In the genomic region with DNA sequence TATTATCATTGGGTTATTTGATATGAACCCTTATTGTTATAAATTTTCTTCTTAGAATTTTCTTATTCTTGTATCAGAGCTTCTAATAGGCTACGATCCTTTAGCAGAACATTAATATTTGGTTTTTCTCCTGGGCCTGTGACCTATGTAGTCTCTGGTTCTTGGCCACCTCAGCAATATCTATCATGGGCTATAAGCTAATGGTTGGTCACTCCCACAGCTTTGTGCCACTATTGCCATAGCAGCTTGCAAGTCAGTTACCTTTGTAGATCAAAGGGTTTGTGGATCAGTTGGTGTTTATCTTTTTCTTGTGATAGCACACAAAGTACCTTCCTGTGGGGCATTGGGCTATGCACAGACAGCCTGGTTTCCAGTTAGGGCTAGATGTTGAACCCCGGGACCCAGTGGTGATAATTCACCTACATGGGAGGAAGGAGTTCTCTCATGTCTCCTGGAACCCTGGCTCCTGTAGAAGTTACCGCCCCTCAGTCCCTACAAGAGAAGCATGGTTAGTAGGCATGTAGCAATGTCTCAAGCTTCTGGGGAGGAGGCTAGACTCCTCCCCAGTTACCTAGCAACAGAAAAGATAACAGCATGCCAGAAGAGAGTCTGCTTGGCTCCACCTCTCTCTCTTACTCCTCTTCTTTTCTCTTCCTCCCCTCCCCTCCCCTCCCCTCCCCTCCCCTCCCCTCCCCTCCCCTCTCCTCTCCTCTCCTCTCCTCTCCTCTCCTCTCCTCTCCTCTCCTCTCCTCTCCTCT, we compare ENCODE assay signal across 26 mouse cellular contexts.
DNase-seq lines count a peak whose midpoint lies in the region; ATAC-seq and TF ChIP-seq lines count a peak whose summit lies in the region.
"Had no signal": no experiment of that assay in that cellular context is flagged by ENCODE, and none has a peak within 500 bp of the region (broad histone marks: within the 10 kb centered on the region; RNA-seq: fewer than 3 reads in every experiment).

No protein-coding gene starts in this region.

- peak; percentile 61 for DNase-seq in midbrain, embryonic 11.5 days (ENCODE audit: low spot score, missing footprints)
- no peak for DNase-seq in midbrain, embryonic 14.5 days
- DNase-seq in layer of hippocampus, adult 9-10 months (ENCODE audit: low spot score), result no peak
- no peak for DNase-seq in right cerebral cortex, postnatal 25 days
- DNase-seq in cerebellum, adult 2 months, result no peak
- DNase-seq: adrenal gland, postnatal 10 days; adrenal gland, postnatal 36 days; cerebellum, adult 18-20 months; cerebellum, adult 9-11 months; cerebellum, postnatal 25 days; forebrain, postnatal 0 days; gastrocnemius, adult 2 months; gastrocnemius, postnatal 14 days; heart, adult 11 months; heart, postnatal 14 days had no signal

- H3K27me3 ChIP-seq in midbrain, embryonic 11.5 days (ENCODE audit: control insufficient read depth, insufficient read depth, low read length), result no peaks in the 10 kb centered on the region
- H3K27me3 ChIP-seq in midbrain, embryonic 14.5 days (ENCODE audit: control insufficient read depth, insufficient read depth, low read length), result no peaks in the 10 kb centered on the region
- H3K27me3 ChIP-seq in liver, embryonic 12.5 days (replicated peaks), result no peaks in the 10 kb centered on the region
- H3K27me3 ChIP-seq in liver, embryonic 15.5 days, result no peaks in the 10 kb centered on the region
- no peaks in the 10 kb centered on the region for H3K27me3 ChIP-seq in cerebellum, adult 2 months (ENCODE audit: control insufficient read depth, insufficient read depth, low read length)
- H3K27me3 ChIP-seq: embryonic facial prominence, embryonic 12.5 days; embryonic facial prominence, embryonic 15.5 days; heart, embryonic 13.5 days; hindbrain, embryonic 12.5 days; Patski had no signal

- H3K4me1 ChIP-seq in midbrain, embryonic 11.5 days (ENCODE audit: control insufficient read depth, insufficient read depth, low read length), result no peaks in the 10 kb centered on the region
- H3K4me1 ChIP-seq in midbrain, embryonic 14.5 days (ENCODE audit: control insufficient read depth, insufficient read depth, low read length), result no peaks in the 10 kb centered on the region
- H3K4me1 ChIP-seq in liver, embryonic 12.5 days, result peaks cover 12% of the 10 kb centered on the region
- H3K4me1 ChIP-seq in liver, embryonic 15.5 days (replicated peaks), result peaks cover 5% of the 10 kb centered on the region
- H3K4me1 ChIP-seq in cerebellum, adult 2 months (ENCODE audit: control insufficient read depth, insufficient read depth, low read length), result no peaks in the 10 kb centered on the region
- H3K4me1 ChIP-seq: embryonic facial prominence, embryonic 12.5 days; embryonic facial prominence, embryonic 15.5 days; hindbrain, embryonic 12.5 days had no signal

- no peak overlapping the region for H3K27ac ChIP-seq in midbrain, embryonic 11.5 days (ENCODE audit: low read depth, low read length)
- H3K27ac ChIP-seq in midbrain, embryonic 14.5 days (replicated peaks; ENCODE audit: low read depth, low read length), result no peak overlapping the region
- no peak overlapping the region for H3K27ac ChIP-seq in liver, embryonic 12.5 days
- no peak overlapping the region for H3K27ac ChIP-seq in liver, embryonic 15.5 days (replicated peaks)
- H3K27ac ChIP-seq in cerebellum, adult 2 months (ENCODE audit: insufficient read depth, low read length), result no peak overlapping the region
- H3K27ac ChIP-seq: embryonic facial prominence, embryonic 12.5 days; embryonic facial prominence, embryonic 15.5 days; gastrocnemius, adult 2 months; heart, embryonic 13.5 days; hindbrain, embryonic 12.5 days; hindbrain, postnatal 0 days had no signal

- no peaks in the 10 kb centered on the region for H3K36me3 ChIP-seq in midbrain, embryonic 11.5 days (ENCODE audit: control insufficient read depth, insufficient read depth, low read length)
- H3K36me3 ChIP-seq in midbrain, embryonic 14.5 days (ENCODE audit: control insufficient read depth, insufficient read depth, low read length), result no peaks in the 10 kb centered on the region
- no peaks in the 10 kb centered on the region for H3K36me3 ChIP-seq in liver, embryonic 12.5 days
- H3K36me3 ChIP-seq in liver, embryonic 15.5 days (replicated peaks), result no peaks in the 10 kb centered on the region
- H3K36me3 ChIP-seq: embryonic facial prominence, embryonic 12.5 days; hindbrain, embryonic 12.5 days had no signal

- WGBS in midbrain, embryonic 11.5 days, result 92% methylated on average over 3 of the region's 3 CpGs
- 82% methylated on average over 3 of the region's 3 CpGs for WGBS in midbrain, embryonic 14.5 days
- WGBS in liver, embryonic 12.5 days (ENCODE audit: insufficient replicate concordance), result 62% methylated on average over 3 of the region's 3 CpGs
- WGBS in liver, embryonic 15.5 days (ENCODE audit: insufficient replicate concordance), result 66% methylated on average over 3 of the region's 3 CpGs
- 90% methylated on average over 3 of the region's 3 CpGs for WGBS in cerebellum, adult 2 months

- no peak for TF ChIP-seq POLR2A in cerebellum, adult 2 months (IDR thresholded peaks at IDR 0.05; ENCODE audit: borderline replicate concordance, insufficient read depth, low read length)

- H3K4me3 ChIP-seq in midbrain, embryonic 11.5 days (ENCODE audit: low read depth, low read length), result no peak overlapping the region
- H3K4me3 ChIP-seq in midbrain, embryonic 14.5 days (replicated peaks; ENCODE audit: low read depth, low read length), result no peak overlapping the region
- no peak overlapping the region for H3K4me3 ChIP-seq in liver, embryonic 12.5 days
- H3K4me3 ChIP-seq in liver, embryonic 15.5 days (replicated peaks), result no peak overlapping the region
- no peak overlapping the region for H3K4me3 ChIP-seq in cerebellum, adult 2 months (replicated peaks; ENCODE audit: insufficient read depth, low read depth, low read length)
- H3K4me3 ChIP-seq: embryonic facial prominence, embryonic 12.5 days; embryonic facial prominence, embryonic 15.5 days; gastrocnemius, adult 2 months; heart, embryonic 13.5 days; hindbrain, embryonic 12.5 days had no signal

- no peak overlapping the region for H3K9ac ChIP-seq in midbrain, embryonic 11.5 days (ENCODE audit: low read length)
- H3K9ac ChIP-seq in midbrain, embryonic 14.5 days (replicated peaks; ENCODE audit: low read length), result no peak overlapping the region
- no peak overlapping the region for H3K9ac ChIP-seq in liver, embryonic 12.5 days
- H3K9ac ChIP-seq in liver, embryonic 15.5 days, result no peak overlapping the region
- H3K9ac ChIP-seq: embryonic facial prominence, embryonic 12.5 days; embryonic facial prominence, embryonic 15.5 days; forebrain, postnatal 0 days; heart, embryonic 13.5 days; hindbrain, embryonic 12.5 days had no signal

- no peaks in the 10 kb centered on the region for H3K9me3 ChIP-seq in midbrain, embryonic 11.5 days (ENCODE audit: control insufficient read depth, low read length)
- H3K9me3 ChIP-seq in midbrain, embryonic 14.5 days (ENCODE audit: control insufficient read depth, low read length), result no peaks in the 10 kb centered on the region
- H3K9me3 ChIP-seq in liver, embryonic 12.5 days (replicated peaks), result no peaks in the 10 kb centered on the region
- no peaks in the 10 kb centered on the region for H3K9me3 ChIP-seq in liver, embryonic 15.5 days (replicated peaks)
- H3K9me3 ChIP-seq: embryonic facial prominence, embryonic 12.5 days; embryonic facial prominence, embryonic 15.5 days; heart, embryonic 13.5 days; hindbrain, embryonic 12.5 days had no signal

- TF ChIP-seq CTCF in cerebellum, adult 2 months (IDR thresholded peaks at IDR 0.05; ENCODE audit: borderline replicate concordance, insufficient read depth, low read depth, low read length), result no peak

- no peak for ATAC-seq in midbrain, embryonic 11.5 days (ENCODE audit: low FRiP score)
- ATAC-seq in midbrain, embryonic 14.5 days (ENCODE audit: low FRiP score, low TSS enrichment), result no peak
- peak; percentile 98 for ATAC-seq in liver, embryonic 12.5 days
- peak; percentile 80 for ATAC-seq in liver, embryonic 15.5 days (ENCODE audit: insufficient read depth)
- peak; percentile 77; the same call in 1 of the 2 replicates for ATAC-seq in megakaryocyte-erythroid progenitor cell, adult 5-6 weeks (replicated peaks; ENCODE audit: low FRiP score, low TSS enrichment, poor library complexity, severe bottlenecking)
- ATAC-seq: CD4-positive, CD25-positive, alpha-beta regulatory T cell, adult 4 months; forebrain, embryonic 14.5 days; forebrain, postnatal 0 days; hindbrain, postnatal 0 days; Patski had no signal

- no peak overlapping the region for H3K4me2 ChIP-seq in midbrain, embryonic 11.5 days
- no peak overlapping the region for H3K4me2 ChIP-seq in midbrain, embryonic 14.5 days (ENCODE audit: low read length)
- H3K4me2 ChIP-seq in liver, embryonic 12.5 days, result peak overlapping the region; percentile 6; the same call in 1 of the 2 replicates
- no peak overlapping the region for H3K4me2 ChIP-seq in liver, embryonic 15.5 days
- H3K4me2 ChIP-seq: embryonic facial prominence, embryonic 12.5 days; embryonic facial prominence, embryonic 15.5 days; heart, embryonic 13.5 days; hindbrain, embryonic 12.5 days had no signal

Comparison
In these comparisons a context has a peak if more than half of its experiments do, and no peak if none do; other contexts are left out.
1. ATAC-seq: peak in liver, embryonic 12.5 days (single experiment), liver, embryonic 15.5 days (single experiment) and megakaryocyte-erythroid progenitor cell, adult 5-6 weeks (single experiment); none in midbrain, embryonic 11.5 days (single experiment) and midbrain, embryonic 14.5 days (single experiment).